8 mouse cellular contexts compared by ENCODE assay signal in genomic region chr16:35319335-35319734, GRCm38 (mm10). TPM values are rescaled to one million over a fixed set of nuclear protein-coding genes. Genes with fewer than 3 reads are reported as not detected.
DNase-seq lines count a peak whose midpoint lies in the region; ATAC-seq and TF ChIP-seq lines count a peak whose summit lies in the region.

No protein-coding gene starts in this region.

- no peak overlapping the region for H3K4me2 ChIP-seq in lung, embryonic 14.5 days
- H3K4me2 ChIP-seq in forebrain, postnatal 0 days (ENCODE audit: low read depth): no peak overlapping the region
- no peak overlapping the region for H3K4me2 ChIP-seq in neural tube, embryonic 13.5 days

- peak; percentile 12 for DNase-seq in gastrocnemius, adult 18-20 months (ENCODE audit: low spot score)
- DNase-seq in gastrocnemius, postnatal 10 days: no peak
- DNase-seq in lung, embryonic 14.5 days: peak; percentile 81
- DNase-seq in lung, postnatal 14 days: no peak
- peak; percentile 74 for DNase-seq in forebrain, postnatal 0 days
- no peak for DNase-seq in urinary bladder, adult 2 months (ENCODE audit: low spot score)
- no peak for DNase-seq in urinary bladder, adult 18-20 months (ENCODE audit: low spot score in 2 of 2)

- no peak overlapping the region for H3K9ac ChIP-seq in lung, embryonic 14.5 days
- no peak overlapping the region for H3K9ac ChIP-seq in forebrain, postnatal 0 days
- H3K9ac ChIP-seq in neural tube, embryonic 13.5 days: no peak overlapping the region

- H3K4me3 ChIP-seq in lung, embryonic 14.5 days (ENCODE audit: low read depth, low read length): no peak overlapping the region
- H3K4me3 ChIP-seq in forebrain, postnatal 0 days (ENCODE audit: low read depth, low read length): no peak overlapping the region
- no peak overlapping the region for H3K4me3 ChIP-seq in neural tube, embryonic 13.5 days

- peak; percentile 76 for TF ChIP-seq CTCF in lung, embryonic 14.5 days (IDR thresholded peaks at IDR 0.05; ENCODE audit: low read depth)
- peak; percentile 83 for TF ChIP-seq CTCF in forebrain, postnatal 0 days (IDR thresholded peaks at IDR 0.05; ENCODE audit: low read depth)

- 32% methylated on average over 4 of the region's 4 CpGs for WGBS in lung, embryonic 14.5 days
- 13% methylated on average over 4 of the region's 4 CpGs for WGBS in forebrain, postnatal 0 days
- 27% methylated on average over 4 of the region's 4 CpGs for WGBS in neural tube, embryonic 13.5 days

- H3K9me3 ChIP-seq in lung, embryonic 14.5 days (ENCODE audit: low read depth, low read length): no peaks in the 10 kb centered on the region
- H3K9me3 ChIP-seq in forebrain, postnatal 0 days (ENCODE audit: low read length): no peaks in the 10 kb centered on the region
- H3K9me3 ChIP-seq in neural tube, embryonic 13.5 days: no peaks in the 10 kb centered on the region

- peak; percentile 47; the same call in 1 of the 2 replicates for ATAC-seq in lung, embryonic 14.5 days (ENCODE audit: insufficient read depth)
- peak; percentile 87 for ATAC-seq in forebrain, postnatal 0 days
- ATAC-seq in neural tube, embryonic 13.5 days (ENCODE audit: low read depth): peak; percentile 72; the same call in 1 of the 2 replicates

- no peaks in the 10 kb centered on the region for H3K4me1 ChIP-seq in lung, embryonic 14.5 days (ENCODE audit: insufficient read depth)
- no peaks in the 10 kb centered on the region for H3K4me1 ChIP-seq in forebrain, postnatal 0 days (ENCODE audit: insufficient read depth)
- peaks cover 5% of the 10 kb centered on the region; the same call in 1 of the 2 replicates for H3K4me1 ChIP-seq in neural tube, embryonic 13.5 days (replicated peaks)

- no peaks in the 10 kb centered on the region for H3K36me3 ChIP-seq in lung, embryonic 14.5 days (ENCODE audit: insufficient read depth)
- H3K36me3 ChIP-seq in forebrain, postnatal 0 days (ENCODE audit: insufficient read depth): no peaks in the 10 kb centered on the region
- H3K36me3 ChIP-seq in neural tube, embryonic 13.5 days: 0 out of 2 replicates have a peak, but pooled peaks cover 3% of the 10 kb centered on the region

- H3K27ac ChIP-seq in lung, embryonic 14.5 days (ENCODE audit: low read depth): no peak overlapping the region
- no peak overlapping the region for H3K27ac ChIP-seq in forebrain, postnatal 0 days (ENCODE audit: low read depth, low read length)
- no peak overlapping the region; the same call in 1 of the 2 replicates for H3K27ac ChIP-seq in neural tube, embryonic 13.5 days (replicated peaks)

- no peaks in the 10 kb centered on the region for H3K27me3 ChIP-seq in lung, embryonic 14.5 days (ENCODE audit: insufficient read depth, low read length)
- no peaks in the 10 kb centered on the region for H3K27me3 ChIP-seq in forebrain, postnatal 0 days (ENCODE audit: insufficient read depth, low read length)
- no peaks in the 10 kb centered on the region for H3K27me3 ChIP-seq in neural tube, embryonic 13.5 days

RNA-seq across cellular contexts. Expression of gene Sec22a, which starts 44.4 kb away (rescaled TPM):
- total RNA-seq in gastrocnemius, adult 18-20 months (2021): 1 to 10 TPM; 4.1 to 5.4 TPM
- 10 to 100 TPM in 1 of 2 experiments, 1 to 10 TPM in 1; 9.2 to 10.5 TPM for total RNA-seq in gastrocnemius, postnatal 10 days (2021)
- polyA plus RNA-seq in lung, embryonic 14.5 days (2014; fragmentation: Nextera tagmentation; extraction: Ambion mirVana): 45.8 and 52.1 TPM in 2 replicates
- total RNA-seq in forebrain, postnatal 0 days (2014; rRNA removed): 20.9 and 30.0 TPM in 2 replicates
- 43.7 and 45.6 TPM in 2 replicates for polyA plus RNA-seq in forebrain, postnatal 0 days (2015; fragmentation: Nextera tagmentation; extraction: Ambion mirVana)
- 38.1 and 39.2 TPM in 2 replicates for polyA plus RNA-seq in neural tube, embryonic 13.5 days (2015; fragmentation: Nextera tagmentation; extraction: Ambion mirVana)
- 27.2 and 28.1 TPM in 2 replicates for polyA plus RNA-seq in urinary bladder, adult 2 months (2012; rRNA removed)

Comparison
In these comparisons a context has a peak if more than half of its experiments do, and no peak if none do; other contexts are left out.
1. DNase-seq: peak in gastrocnemius, adult 18-20 months (single experiment), lung, embryonic 14.5 days (single experiment) and forebrain, postnatal 0 days (single experiment); none in gastrocnemius, postnatal 10 days (single experiment), lung, postnatal 14 days (single experiment), urinary bladder, adult 2 months (single experiment) and urinary bladder, adult 18-20 months (0 of 2).
2. Peak in every context shown above with its lines, with median percentiles within 50 percentile points of each other: ATAC-seq.